Mouse (Mus musculus): Measurements from ENCODE around the gene Erp44. TPM values are rescaled to one million over a fixed set of nuclear protein-coding genes. Genes with fewer than 3 reads are reported as not detected.

Gene Erp44
- total RNA-seq, 2 experiments from 2014 or later: 52.5 to 56.2 TPM

DNA sequence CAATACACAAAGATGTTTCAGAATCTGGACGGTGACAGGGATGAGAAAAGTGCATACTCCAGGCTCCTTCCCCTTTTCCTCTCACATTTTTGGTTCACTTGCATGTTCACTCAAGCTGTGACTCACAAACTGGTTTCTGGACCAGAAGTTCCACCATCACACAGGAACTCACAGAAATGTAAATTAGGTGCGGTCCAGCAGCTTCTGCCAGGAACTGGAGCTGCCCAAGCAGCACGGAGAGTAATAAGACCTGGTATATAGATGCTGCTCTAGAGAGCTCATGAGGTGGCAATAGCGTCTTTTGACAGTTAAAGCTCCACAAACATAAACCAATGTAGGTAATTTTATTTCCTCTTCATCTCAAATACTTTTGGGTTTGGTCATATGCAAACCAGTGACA lies 36.9 kb downstream of the Erp44 start:
- DNase-seq (ENCODE audit: low spot score in 2 of 2): no peak

DNA sequence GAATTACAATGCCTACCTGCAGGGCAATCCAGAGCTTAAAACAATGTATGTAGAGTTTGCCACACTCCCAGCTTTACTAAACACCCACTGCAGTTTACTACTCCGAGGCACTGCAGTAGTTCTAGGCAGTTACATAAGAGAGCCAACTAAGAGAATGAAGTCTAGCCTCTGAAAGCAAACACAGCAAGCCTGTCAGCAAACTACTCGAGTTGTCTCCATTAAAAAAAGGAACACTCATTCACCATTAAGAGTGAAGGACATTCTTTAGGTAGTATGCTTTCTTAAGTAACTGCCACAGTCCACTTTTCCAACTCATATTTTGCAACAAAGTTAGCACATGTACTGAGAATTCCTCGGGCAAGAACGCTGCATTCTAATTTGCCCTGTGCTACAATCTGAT lies 40.3 kb downstream of the Erp44 start:
- DNase-seq (ENCODE audit: low spot score in 2 of 2): no peak

DNA sequence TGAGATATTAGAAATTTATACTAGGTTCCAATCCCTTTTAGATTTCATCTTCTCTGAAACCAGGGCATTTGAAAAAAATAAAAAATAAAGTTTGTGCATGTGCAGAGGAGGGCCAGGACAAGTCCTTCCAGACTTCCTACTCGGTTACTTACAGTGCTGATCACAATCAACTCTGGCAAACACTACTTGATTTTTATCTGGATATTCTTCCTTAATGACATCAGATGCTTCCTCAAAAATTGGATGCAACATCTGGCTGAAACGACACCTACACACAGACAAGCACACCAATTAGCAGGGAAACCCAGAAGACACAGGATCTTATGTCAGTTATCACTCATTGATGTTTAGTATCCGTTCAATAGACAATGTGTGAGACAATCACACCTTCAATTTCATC lies 42.6 kb downstream of the Erp44 start:
- no peak for DNase-seq (ENCODE audit: low spot score in 2 of 2)

DNA sequence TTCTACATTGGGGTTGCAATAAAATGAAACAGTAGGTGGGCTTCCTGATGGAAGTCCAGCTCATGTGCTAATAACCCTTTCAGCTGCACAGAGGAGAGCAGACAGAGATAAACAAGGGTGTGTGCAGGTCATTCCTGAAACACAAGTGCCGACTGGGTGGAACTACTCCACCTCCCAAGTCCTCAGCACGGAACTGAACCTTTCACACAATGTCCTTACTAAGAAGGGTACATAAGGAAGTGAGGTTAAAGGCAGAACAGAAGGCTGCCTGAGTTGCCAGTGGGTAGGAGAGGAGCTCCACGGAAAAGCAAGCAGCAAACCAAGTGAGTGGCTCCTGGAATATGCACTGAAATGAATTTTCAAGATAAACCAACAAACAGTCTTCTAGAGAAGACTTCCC lies 52.6 kb downstream of the Erp44 start:
- no peak for DNase-seq (ENCODE audit: low spot score in 2 of 2)

DNA sequence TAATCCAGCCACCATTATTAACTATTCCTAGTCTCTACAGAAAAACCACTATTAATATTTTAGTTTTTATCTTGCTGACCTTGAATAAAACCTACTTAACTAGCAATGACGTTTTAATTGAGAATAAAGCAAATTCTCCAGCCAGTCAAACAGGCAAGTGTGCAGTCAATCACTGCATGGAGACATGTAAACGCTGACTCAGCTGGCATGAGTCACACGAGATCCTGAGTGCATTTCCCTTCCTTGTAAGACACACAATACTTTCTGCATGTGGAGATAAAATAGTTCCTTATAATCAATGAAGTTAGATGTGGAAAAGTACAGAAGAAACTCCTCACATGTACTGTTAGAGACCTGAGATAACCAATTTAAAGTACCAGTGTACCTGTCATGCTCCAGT lies 53.8 kb downstream of the Erp44 start:
- no peak for DNase-seq (ENCODE audit: low spot score in 2 of 2)

DNA sequence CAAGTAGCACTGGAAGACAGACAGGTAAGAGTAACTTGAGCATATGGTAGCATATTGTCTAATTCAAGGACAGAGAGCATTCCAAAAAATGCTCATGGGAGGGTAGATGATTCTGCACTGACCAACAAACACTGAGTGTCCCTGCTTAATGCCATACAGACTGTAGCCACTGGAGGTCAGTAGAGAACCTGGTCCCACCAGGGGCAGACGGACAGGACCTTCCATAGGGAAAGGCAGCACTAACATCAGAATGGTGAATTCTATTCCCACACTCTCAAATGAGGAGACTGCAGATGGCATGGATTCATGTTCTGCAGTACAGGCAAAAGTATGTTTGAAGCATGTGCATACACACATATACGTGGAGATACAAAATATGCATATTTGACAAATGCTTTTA lies 54.2 kb downstream of the Erp44 start:
- DNase-seq (ENCODE audit: low spot score in 2 of 2): peak in 1 of 2 experiments; percentile 57

DNA sequence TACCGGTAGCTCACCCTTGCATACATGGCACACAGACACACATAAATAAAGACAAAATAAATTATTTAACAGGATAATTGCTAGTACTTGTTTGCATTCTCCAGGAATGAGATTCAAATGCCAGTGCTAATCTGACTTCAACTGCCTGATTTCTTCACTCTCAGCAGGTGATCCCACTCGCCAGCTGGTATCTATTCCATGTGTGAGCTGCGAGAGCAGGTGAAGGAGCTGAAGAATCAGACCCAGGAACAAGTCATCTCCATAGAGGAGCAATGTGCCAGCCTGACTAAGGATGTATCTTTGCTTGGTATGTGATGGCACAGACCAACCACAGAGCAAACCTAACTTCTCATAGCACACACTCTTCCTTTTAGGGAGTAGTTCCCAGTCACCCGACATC lies 75.8 kb downstream of the Erp44 start:
- no peak for DNase-seq (ENCODE audit: low spot score in 2 of 2)

DNA sequence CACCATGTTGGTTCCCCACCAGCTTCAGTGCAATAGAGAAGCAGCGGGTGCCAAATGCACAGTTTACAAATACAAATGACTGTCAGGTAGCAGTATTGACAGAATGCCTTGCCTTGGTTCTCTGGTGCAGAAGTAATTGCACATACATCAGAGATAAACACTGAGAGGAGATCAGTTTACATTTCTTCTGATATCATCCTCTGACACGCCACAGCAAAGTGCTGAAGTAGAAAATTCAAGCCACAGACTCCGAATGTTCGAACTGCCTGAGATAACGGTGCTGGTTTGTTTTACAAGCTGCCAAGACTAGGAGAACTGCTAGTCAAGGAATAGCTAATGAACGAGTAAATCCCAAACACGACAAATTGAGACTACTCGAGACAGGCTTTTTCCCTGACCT lies 80.9 kb downstream of the Erp44 start:
- DNase-seq (ENCODE audit: low spot score in 2 of 2): no peak

DNA sequence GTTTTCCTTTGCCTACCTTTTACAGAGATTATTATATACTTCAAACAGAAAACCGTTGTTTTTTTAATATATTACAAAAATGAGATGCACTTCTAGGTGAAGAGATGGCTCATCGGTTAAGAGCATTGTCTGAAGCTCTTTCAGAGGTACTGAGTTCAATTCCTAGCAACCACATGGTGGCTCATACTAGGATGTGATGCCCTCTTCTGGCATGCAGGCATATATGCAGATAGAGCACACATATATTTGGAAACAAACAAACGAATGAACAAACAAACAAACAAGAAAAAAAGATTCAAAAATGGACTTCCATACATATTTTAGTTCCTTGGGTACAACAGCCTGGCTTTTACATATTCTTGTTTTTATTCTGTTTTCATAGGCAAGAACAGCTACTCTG lies 81.4 kb downstream of the Erp44 start:
- DNase-seq (ENCODE audit: low spot score in 2 of 2): no peak

DNA sequence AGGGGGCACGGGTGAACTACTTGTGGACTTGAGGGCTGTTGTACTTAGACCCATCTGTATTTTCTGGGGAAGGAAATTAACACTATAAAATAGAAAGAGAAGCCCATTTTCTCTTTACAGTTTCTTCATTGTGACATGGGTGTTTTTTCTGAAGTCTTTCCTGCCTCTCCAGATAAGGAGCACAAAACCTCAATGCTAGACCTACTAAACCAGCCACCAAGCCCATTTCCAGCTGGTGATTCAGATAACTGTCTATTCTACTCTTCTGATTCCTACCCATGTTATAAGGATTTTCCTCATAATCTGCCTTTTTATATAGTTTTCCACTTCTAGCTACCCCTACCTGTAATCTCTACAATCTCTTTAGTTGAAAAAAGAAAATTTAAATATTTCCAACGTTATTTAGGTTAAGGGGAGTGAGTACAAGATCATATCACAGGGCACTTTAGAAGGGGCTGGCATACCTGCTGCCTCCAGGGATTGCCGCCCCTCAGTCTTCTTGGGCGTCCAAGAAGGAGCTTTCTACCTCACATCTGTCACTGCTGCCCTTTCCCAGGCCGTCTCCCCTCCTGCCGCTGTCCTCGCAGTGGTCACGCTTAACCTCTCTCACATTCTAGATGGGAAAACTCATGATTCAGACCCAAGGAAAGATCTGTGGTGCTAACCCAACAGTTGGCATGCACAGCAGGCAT lies 97.1 kb downstream of the Erp44 start:
- no peak for DNase-seq (ENCODE audit: low spot score in 2 of 2)

DNA sequence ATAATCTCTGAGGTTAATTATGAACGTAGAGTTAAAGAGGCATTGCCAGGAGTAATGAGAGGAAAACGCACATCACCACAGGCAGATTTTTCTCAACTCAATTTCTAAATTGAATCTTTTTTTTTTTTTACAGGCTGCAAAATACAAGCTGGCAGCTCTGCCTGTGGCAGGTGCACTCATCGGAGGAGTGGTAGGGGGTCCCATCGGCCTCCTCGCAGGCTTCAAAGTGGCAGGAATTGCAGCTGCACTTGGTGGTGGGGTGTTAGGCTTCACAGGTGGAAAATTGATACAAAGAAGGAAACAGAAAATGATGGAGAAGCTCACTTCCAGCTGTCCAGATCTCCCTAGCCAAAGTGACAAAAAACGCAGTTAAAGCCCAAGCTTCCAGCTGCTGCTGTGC lies 98.0 kb downstream of the Erp44 start:
- no peak for DNase-seq (ENCODE audit: low spot score in 2 of 2)

DNA sequence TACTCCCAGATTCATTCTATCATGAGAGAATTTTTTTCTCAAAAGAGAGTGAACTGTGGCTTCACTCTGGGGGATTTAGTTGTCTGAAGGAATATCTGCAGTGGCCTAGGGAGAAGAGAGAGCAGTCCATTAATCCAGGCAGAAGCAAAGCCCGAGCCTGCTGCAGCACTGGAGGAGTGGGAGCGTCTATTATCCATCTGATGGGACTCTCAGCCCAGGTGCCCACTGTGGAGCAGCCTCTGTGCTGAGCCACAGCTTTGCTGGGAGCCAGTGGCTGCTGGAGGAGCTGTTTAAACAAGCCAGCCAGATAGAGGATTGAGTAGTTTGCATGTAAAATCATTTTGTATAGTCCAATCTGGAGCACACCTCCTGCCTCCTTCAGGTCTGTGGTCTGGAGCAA lies 98.4 kb downstream of the Erp44 start:
- DNase-seq (ENCODE audit: low spot score in 2 of 2): no peak

DNA sequence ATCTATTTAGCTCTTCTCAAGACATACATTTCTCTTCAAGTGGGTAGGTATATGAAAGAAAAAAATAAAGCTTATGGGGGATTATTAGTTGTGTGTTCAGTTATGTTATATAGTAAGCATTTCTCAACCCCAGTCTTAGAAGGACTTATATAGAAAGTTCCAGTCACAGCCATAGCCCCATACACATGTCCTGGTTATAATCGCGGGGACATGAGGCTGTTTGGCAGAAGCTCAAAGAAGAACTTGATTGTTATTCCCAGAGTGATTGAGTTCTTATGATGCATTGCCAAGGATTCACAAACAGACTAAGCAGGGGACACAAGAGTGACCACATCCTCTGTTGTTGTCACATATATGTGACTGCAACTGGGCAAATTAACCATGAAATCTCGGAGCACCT lies 103.7 kb downstream of the Erp44 start:
- no peak for DNase-seq (ENCODE audit: low spot score in 2 of 2)

DNA sequence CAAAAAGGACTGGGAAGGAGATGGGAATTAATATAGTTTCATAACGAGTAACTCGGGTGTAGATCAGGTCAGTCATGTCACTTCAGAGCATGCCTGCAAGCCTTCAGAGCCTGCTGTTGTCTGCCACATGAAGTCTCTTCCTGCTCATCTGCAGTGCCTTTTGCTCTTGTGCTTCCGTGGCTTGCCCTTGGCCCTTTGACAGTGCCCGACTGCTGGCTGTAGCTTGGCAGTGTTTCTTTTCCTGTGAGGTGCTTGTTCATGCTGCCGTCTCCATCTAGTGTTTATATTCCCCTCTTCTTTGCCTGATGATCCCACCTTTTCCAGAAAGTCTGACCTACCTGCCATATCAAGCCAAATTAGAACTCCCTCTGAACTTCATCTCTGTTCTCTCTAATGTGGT lies 115.5 kb downstream of the Erp44 start:
- DNase-seq (ENCODE audit: low spot score in 2 of 2): no peak

DNA sequence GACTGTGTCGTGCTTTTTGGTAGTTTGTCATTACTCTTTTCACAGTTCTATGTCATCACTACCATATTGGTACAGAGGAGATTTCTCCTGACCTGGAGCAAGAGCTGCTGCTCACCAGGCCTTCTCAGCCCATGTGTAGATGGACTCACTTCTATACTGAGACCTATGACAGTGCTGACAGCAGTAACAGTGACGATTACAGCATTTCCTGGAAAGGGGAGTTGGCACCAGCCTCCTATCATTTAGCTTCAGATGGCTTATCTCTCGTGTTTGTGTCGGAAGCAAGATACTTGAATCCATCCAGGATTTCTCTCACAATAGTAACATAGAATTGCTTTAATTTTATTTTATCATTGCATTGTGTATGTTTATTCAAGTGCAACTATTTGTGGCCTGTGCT lies 119.0 kb downstream of the Erp44 start:
- DNase-seq (ENCODE audit: low spot score in 2 of 2): no peak

DNA sequence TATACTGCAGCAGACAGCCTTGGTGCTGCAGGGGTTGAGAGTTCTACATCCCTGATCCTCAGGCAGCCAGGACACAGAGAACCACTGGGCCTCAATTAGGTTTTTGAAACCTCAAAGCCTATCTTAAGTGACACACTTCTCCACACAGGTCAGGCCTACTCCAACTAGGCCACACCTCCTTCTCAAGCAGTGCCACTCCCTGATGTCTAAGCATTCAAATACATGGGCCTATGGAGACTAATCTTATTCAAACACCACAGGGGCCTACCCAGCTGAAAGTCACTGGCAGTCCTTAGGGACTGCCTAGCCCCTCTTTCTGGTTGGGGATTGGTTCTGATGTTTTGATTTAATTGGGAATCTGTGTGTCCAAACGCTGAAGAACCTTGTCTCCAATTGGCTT lies 123.5 kb downstream of the Erp44 start:
- no peak for DNase-seq (ENCODE audit: low spot score in 2 of 2)

DNA sequence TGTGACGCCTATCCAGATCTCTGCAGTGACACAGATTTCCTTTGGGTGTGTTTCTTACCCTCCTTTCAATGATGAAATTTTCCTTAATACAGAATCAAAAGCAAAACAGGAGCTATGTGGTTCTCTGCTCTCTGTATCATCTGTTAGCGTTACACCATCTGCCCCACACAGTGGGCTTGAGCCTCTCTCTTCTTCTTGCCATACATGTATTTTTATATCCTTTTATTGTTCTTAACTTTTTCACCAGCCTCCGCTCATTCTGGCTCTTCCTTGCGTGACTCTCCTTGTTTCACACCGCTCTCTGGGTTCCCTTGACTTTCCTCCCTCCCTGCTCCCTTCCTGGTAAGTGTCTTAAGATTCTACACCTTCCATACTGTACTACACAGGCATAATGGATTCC lies 126.1 kb downstream of the Erp44 start:
- no peak for DNase-seq (ENCODE audit: low spot score in 2 of 2)

DNA sequence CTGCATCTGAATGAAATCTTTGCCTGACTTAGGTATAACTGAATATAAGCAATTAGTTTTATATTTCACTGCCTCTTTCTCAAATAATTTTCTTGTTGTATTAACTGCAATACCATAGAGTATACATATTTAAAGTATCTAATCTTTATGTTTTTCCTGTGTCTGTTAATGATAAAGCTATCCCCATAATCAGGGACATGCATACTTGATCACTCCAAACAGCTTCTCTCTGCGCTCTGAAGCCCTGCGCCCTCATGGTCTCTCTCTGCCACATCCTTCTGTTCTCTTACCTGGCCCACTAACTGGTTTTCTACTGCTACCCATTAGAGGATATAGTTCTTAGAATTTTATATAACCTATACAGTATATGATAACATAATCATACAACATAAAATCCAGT lies 129.9 kb downstream of the Erp44 start:
- no peak for DNase-seq (ENCODE audit: low spot score in 2 of 2)

Small RNA genes within 50 kb of the gene (microRNA-seq; reads per million reads assigned to microRNA genes)
- gene Mir1958: not detected

Other genes with a start within 250 kb of the Erp44 start
- gene Nr4a3, start 234.4 kb downstream of the Erp44 start, total RNA-seq (2021): 10 to 100 TPM; 31.5 to 36.2 TPM
- gene Stx17, start 154.6 kb downstream of the Erp44 start, total RNA-seq (2021): 10 to 100 TPM; 75.0 to 89.9 TPM
- gene Invs, start 202 bp upstream of the Erp44 start, total RNA-seq (2021): 10 to 100 TPM; 10.3 to 10.8 TPM
- 10 to 100 TPM; 37.6 to 44.8 TPM for gene Tex10, start 193.9 kb upstream of the Erp44 start, total RNA-seq (2021)